Mouse (Mus musculus) kidney, adult 2 months (tissue): ENCODE measurements at regions not wholly inside any gene's neighbourhood (a gene's known extent, or its start where the extent isn't known, plus 50 kb on each side); places are given as distances from the start of the nearest gene placed in this dataset.

ENCODE experiments used
- CTCF ChIP-seq: fragments of 200-500 bp; conservative IDR thresholded peaks from 2 replicates; pipeline ENCODE4 v1.5.1; 2011; ENCODE audit warnings: low read depth, mild to moderate bottlenecking, control low read depth, low read length, moderate library complexity, mixed read lengths; ENCODE audit not compliant: insufficient read depth, insufficient read length
- POLR2A ChIP-seq: fragments of 200-500 bp; IDR thresholded peaks from one replicate; pipeline ENCODE4 v1.6.1; 2011; ENCODE audit warnings: low read depth, low read length, control low read depth

DNA sequence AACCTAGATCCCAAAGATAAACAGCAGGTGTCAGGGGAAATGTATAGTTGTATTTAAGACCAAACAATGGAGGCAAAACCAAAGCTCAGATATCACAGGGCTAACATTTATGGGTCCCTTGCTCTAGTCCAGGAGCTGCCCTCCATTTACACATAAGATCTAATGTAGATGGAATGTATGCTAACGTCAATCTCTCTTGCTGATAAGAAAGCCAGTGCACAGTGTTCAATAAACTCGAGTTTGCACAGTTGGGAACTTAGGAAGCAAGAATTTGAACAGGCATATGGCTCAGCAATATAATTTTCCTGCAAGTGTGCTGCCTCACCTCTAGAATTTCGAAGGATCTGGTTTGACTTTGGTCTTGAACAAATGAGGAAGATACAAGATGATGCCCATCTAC lies 620.9 kb upstream of the Tenm4 start:
- TF ChIP-seq CTCF (no peak), POLR2A (no peak)
